Mouse (Mus musculus): ENCODE measurements around the gene Lrrtm4. TPM values are rescaled to one million over a fixed set of nuclear protein-coding genes. Genes with fewer than 3 reads are reported as not detected.

Lrrtm4 gene
- 10.6 and 13.4 TPM in 2 replicates for polyA plus RNA-seq (2021; fragmentation: Nextera tagmentation)
- long read RNA-seq, experiment 1, full-length matches to known transcripts = 33 of 57 reads
- long read RNA-seq, experiment 1, partial matches to known transcripts = 2 of 57 reads
- long read RNA-seq, experiment 1, other reads (novel, unspliced or antisense) = 22 of 57 reads
- long read RNA-seq, experiment 2, full-length matches to known transcripts = 2 of 28 reads
- long read RNA-seq, experiment 2, partial matches to known transcripts = 1 of 28 reads
- long read RNA-seq, experiment 2, other reads (novel, unspliced or antisense) = 25 of 28 reads

GRCm38 (mm10) chr6:80018765-80019164 lies at the start of gene Lrrtm4:
TSS of gene Lrrtm4 (plus strand) at chr6:80018877.

Other genes starting within 250 kb of the Lrrtm4 start
- not detected in 2 replicates for gene Gm20594, start 201.0 kb upstream of the Lrrtm4 start, polyA plus RNA-seq (2021; fragmentation: Nextera tagmentation)